Mouse (Mus musculus) MEL (cell line): ENCODE measurements around the gene Mtfp1.

Experiments
- CHD2 ChIP-seq: IDR thresholded peaks from 2 replicates; pipeline ENCODE4 v1.6.1; 2011; ENCODE audit warnings: low read length, improper control_type of control experiment
- CTCF ChIP-seq, 3 experiments: IDR thresholded peaks in 2 of 3; conservative IDR thresholded peaks in 1 of 3; 2 replicates each; pipeline ENCODE4 v1.5.1; 2011 to 2012; ENCODE audit warnings: low read length in 3 of 3, low read depth in 2 of 3, mild to moderate bottlenecking in 2 of 3, improper control_type of control experiment in 1 of 3, inconsistent platforms in 1 of 3, mixed read lengths in 1 of 3, moderate library complexity in 1 of 3; ENCODE audit not compliant: control insufficient read depth in 1 of 3, insufficient read depth in 1 of 3, poor library complexity in 1 of 3, severe bottlenecking in 1 of 3
- EP300 ChIP-seq, 2 experiments: IDR thresholded peaks; 2 replicates each; pipeline ENCODE4 v1.6.1; 2011; ENCODE audit warnings: improper control_type of control experiment in 2 of 2, low read length in 2 of 2, low read depth in 1 of 2, mild to moderate bottlenecking in 1 of 2
- HCFC1 ChIP-seq: IDR thresholded peaks from 2 replicates; pipeline ENCODE4 v1.6.1; 2012; ENCODE audit warnings: low read depth, mild to moderate bottlenecking, inconsistent platforms, low read length, improper control_type of control experiment, moderate library complexity
- MAFK ChIP-seq: IDR thresholded peaks from 2 replicates; pipeline ENCODE4 v1.6.1; 2011; ENCODE audit warnings: low read depth, mild to moderate bottlenecking, low read length, improper control_type of control experiment, borderline replicate concordance
- POLR2A ChIP-seq, 2 experiments: IDR thresholded peaks; 2 replicates each; pipeline ENCODE4 v1.6.1; 2011 to 2012; ENCODE audit warnings: low read length in 2 of 2, mild to moderate bottlenecking in 2 of 2, control low read depth in 1 of 2, improper control_type of control experiment in 1 of 2, low read depth in 1 of 2, moderate library complexity in 1 of 2; ENCODE audit not compliant: control insufficient read depth in 1 of 2, insufficient read depth in 1 of 2, poor library complexity in 1 of 2
- TAL1 ChIP-seq: IDR thresholded peaks from 2 replicates; pipeline ENCODE4 v1.6.1; 2012; ENCODE audit warnings: mild to moderate bottlenecking, inconsistent platforms, low read length, moderate library complexity, mixed read lengths
- USF1 ChIP-seq: IDR thresholded peaks from 2 replicates; pipeline ENCODE4 v1.6.1; 2014; ENCODE audit warnings: low read depth, mild to moderate bottlenecking, inconsistent platforms, low read length, improper control_type of control experiment, moderate library complexity
- ZMIZ1 ChIP-seq: IDR thresholded peaks from 2 replicates; pipeline ENCODE4 v1.6.1; 2012; ENCODE audit warnings: low read depth, mild to moderate bottlenecking, inconsistent platforms, low read length, improper control_type of control experiment, moderate library complexity

DNA sequence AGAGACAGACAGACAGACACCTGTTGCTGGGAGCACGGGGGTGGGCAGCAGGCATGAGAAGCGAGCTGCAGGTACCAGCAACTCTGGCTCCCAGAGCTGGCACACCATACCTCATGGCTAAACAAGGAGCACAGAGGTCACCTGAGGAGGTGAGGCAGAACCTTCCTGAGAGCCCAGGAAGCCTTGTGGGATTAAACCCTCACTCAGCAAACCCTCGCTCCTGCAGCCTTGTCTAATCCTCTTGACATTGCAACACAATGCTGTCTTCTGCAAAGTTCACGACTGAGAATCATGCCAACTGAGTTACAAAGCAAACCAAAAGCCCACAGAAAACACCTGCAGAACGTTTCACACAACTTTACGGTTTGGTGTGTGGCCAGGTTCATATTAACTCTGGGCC is 46.8 kb downstream of the Mtfp1 start:
- TF ChIP-seq ZMIZ1 (no peak), MAFK (no peak), TAL1 (no peak), USF1 (no peak), CHD2 (no peak), POLR2A (IDR thresholded peaks at IDR 0.05; ENCODE audit: control insufficient read depth in 1 of 2, insufficient read depth in 1 of 2, low read depth in 1 of 2, low read length in 2 of 2, poor library complexity in 1 of 2) (no peak), CTCF (IDR thresholded peaks at IDR 0.05 in 2 of 3, conservative IDR thresholded peaks at IDR 0.05 in 1 of 3; ENCODE audit: control insufficient read depth in 1 of 3, insufficient read depth in 1 of 3, low read depth in 2 of 3, low read length in 3 of 3, poor library complexity in 1 of 3, severe bottlenecking in 1 of 3) (no peak), EP300 (IDR thresholded peaks at IDR 0.05; ENCODE audit: low read depth in 1 of 2, low read length in 2 of 2) (no peak), HCFC1 (no peak)
